Mouse (Mus musculus) erythroblast, embryonic 14.5 days (primary cell): ENCODE results near the gene Selenon. TPM values are rescaled to one million over a fixed set of nuclear protein-coding genes. Genes with fewer than 3 reads are reported as not detected.

Experiments used
- H3K27me3 ChIP-seq: 2 replicates; pipeline ENCODE4 v1.6.1; 2012; ENCODE audit warnings: inconsistent platforms; ENCODE audit not compliant: control insufficient read depth
- H3K36me3 ChIP-seq: 2 replicates; pipeline ENCODE4 v1.6.1; 2012; ENCODE audit warnings: mild to moderate bottlenecking, inconsistent platforms; ENCODE audit not compliant: control insufficient read depth
- H3K4me1 ChIP-seq: 2 replicates; pipeline ENCODE4 v1.6.1; 2012; ENCODE audit warnings: inconsistent platforms; ENCODE audit not compliant: control insufficient read depth
- H3K4me3 ChIP-seq: replicated peaks from 2 replicates; pipeline ENCODE3; 2012; ENCODE audit warnings: moderate library complexity, mild to moderate bottlenecking, inconsistent platforms
- H3K9me3 ChIP-seq: 2 replicates; pipeline ENCODE4 v1.6.1; 2012; ENCODE audit warnings: low read length, inconsistent platforms, mixed read lengths; ENCODE audit not compliant: control insufficient read depth
- GATA1 ChIP-seq: IDR thresholded peaks from 2 replicates; pipeline ENCODE4 v1.6.1; 2012; ENCODE audit warnings: low read length, inconsistent platforms, mixed read lengths
- TAL1 ChIP-seq: IDR thresholded peaks from 3 replicates; pipeline ENCODE4 v1.6.1; 2012; ENCODE audit warnings: low read length, inconsistent platforms, mixed read lengths
- polyA plus RNA-seq: library from polyadenylated mRNA; stranded (reverse); fragments of >175 nt; gene quantifications from 2 replicates; pipeline ENCODE4 v1.2.3, GENCODE M21; 2012

Selenon gene
- polyA plus RNA-seq, 1 experiment, result 0.08 TPM

DNA sequence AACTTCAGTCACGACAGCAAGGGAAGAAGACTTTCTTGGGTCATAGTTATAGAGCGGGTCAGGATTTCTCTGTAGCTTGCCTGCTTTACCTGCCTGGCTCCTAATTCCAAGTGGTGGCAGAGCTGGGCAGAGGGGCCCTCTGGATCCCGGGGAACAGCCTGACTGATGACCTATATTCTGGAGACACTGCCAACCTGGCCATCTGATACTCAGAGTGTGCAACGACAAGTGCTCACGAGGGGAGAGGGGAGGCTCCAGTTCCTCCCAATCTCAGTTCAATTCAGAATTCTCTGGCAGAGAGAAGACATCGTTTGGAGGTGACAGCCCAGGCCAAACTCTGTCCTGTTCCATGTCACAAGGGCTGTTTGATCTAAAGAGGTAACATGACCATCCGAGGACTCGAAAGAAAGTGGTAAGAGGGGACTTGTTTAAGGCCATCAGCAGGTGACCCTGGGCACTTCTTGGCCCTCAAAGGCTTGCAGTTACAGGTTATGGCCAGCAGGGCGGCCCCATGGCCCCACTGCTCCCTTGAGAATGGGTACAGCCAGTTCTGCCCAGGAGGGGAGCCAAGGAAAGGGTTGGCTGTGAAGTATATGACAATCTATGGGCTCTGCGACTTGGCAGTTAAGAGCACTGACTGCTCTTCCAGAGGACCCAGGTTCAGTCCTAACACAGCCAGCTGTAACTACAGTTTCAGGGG is 38.4 kb upstream of the Selenon start:
- no peaks in the 10 kb centered on the region for H3K27me3 ChIP-seq
- H3K4me3 ChIP-seq, result no peak overlapping the region
- no peak for TF ChIP-seq GATA1
- no peak for TF ChIP-seq TAL1
- H3K9me3 ChIP-seq, result no peaks in the 10 kb centered on the region
- no peaks in the 10 kb centered on the region for H3K4me1 ChIP-seq
- H3K36me3 ChIP-seq, result no peaks in the 10 kb centered on the region; the same call in 1 of the 2 replicates

- Histone ChIP-seq H3K36me3 (no peaks in the 10 kb centered on the region; the same call in 1 of the 2 replicates), H3K9me3 (no peaks in the 10 kb centered on the region), H3K27me3 (no peaks in the 10 kb centered on the region), H3K4me1 (no peaks in the 10 kb centered on the region), H3K4me3 (no peak overlapping the region)
- TF ChIP-seq TAL1, result no peak
- no peak for TF ChIP-seq GATA1
Measured at GRCm38 (mm10) chr4:134589786-134590185, 37.8 kb upstream of the Selenon start.

GRCm38 (mm10) chr4:134588951-134589350 is 37.0 kb upstream of the Selenon start:
- Histone ChIP-seq H3K4me3 (no peak overlapping the region), H3K27me3 (no peaks in the 10 kb centered on the region), H3K9me3 (no peaks in the 10 kb centered on the region), H3K4me1 (no peaks in the 10 kb centered on the region), H3K36me3 (no peaks in the 10 kb centered on the region; the same call in 1 of the 2 replicates)
- TF ChIP-seq GATA1, result no peak
- no peak for TF ChIP-seq TAL1

GRCm38 (mm10) chr4:134588287-134588686 is 36.3 kb upstream of the Selenon start:
- no peaks in the 10 kb centered on the region for H3K27me3 ChIP-seq
- no peak overlapping the region for H3K4me3 ChIP-seq
- no peaks in the 10 kb centered on the region for H3K9me3 ChIP-seq
- no peaks in the 10 kb centered on the region for H3K4me1 ChIP-seq
- no peaks in the 10 kb centered on the region; the same call in 1 of the 2 replicates for H3K36me3 ChIP-seq
- TF ChIP-seq TAL1 (no peak), GATA1 (no peak)

- no peaks in the 10 kb centered on the region; the same call in 1 of the 2 replicates for H3K36me3 ChIP-seq
- no peaks in the 10 kb centered on the region for H3K9me3 ChIP-seq
- TF ChIP-seq GATA1 (no peak), TAL1 (no peak)
- H3K27me3 ChIP-seq, result no peaks in the 10 kb centered on the region
- no peaks in the 10 kb centered on the region for H3K4me1 ChIP-seq
- H3K4me3 ChIP-seq, result no peak overlapping the region
Measured at GRCm38 (mm10) chr4:134587636-134588197, 35.8 kb upstream of the Selenon start.

- no peaks in the 10 kb centered on the region; the same call in 1 of the 2 replicates for H3K36me3 ChIP-seq
- H3K27me3 ChIP-seq, result no peaks in the 10 kb centered on the region
Measured at GRCm38 (mm10) chr4:134586631-134587030, 34.7 kb upstream of the Selenon start.

GRCm38 (mm10) chr4:134586126-134586525 is 34.2 kb upstream of the Selenon start:
- Histone ChIP-seq H3K9me3 (no peaks in the 10 kb centered on the region), H3K4me1 (no peaks in the 10 kb centered on the region), H3K36me3 (no peaks in the 10 kb centered on the region; the same call in 1 of the 2 replicates), H3K27me3 (no peaks in the 10 kb centered on the region), H3K4me3 (no peak overlapping the region)
- TF ChIP-seq GATA1 (no peak), TAL1 (no peak)

More at GRCm38 (mm10) chr4:134586631-134587030, 34.7 kb upstream of the Selenon start:
- H3K4me3 ChIP-seq, result no peak overlapping the region
- no peaks in the 10 kb centered on the region for H3K4me1 ChIP-seq
- H3K9me3 ChIP-seq, result no peaks in the 10 kb centered on the region
- TF ChIP-seq TAL1 (no peak), GATA1 (no peak)

- TF ChIP-seq TAL1, result no peak
- no peak for TF ChIP-seq GATA1
- no peaks in the 10 kb centered on the region for H3K36me3 ChIP-seq
- no peaks in the 10 kb centered on the region for H3K4me1 ChIP-seq
- H3K9me3 ChIP-seq, result no peaks in the 10 kb centered on the region
- H3K27me3 ChIP-seq, result no peaks in the 10 kb centered on the region
- H3K4me3 ChIP-seq, result no peak overlapping the region
Measured at GRCm38 (mm10) chr4:134583513-134583912, 31.5 kb upstream of the Selenon start.

- H3K4me1 ChIP-seq, result no peaks in the 10 kb centered on the region
- no peaks in the 10 kb centered on the region for H3K36me3 ChIP-seq
- H3K27me3 ChIP-seq, result no peaks in the 10 kb centered on the region
- H3K9me3 ChIP-seq, result no peaks in the 10 kb centered on the region
- no peak for TF ChIP-seq TAL1
- TF ChIP-seq GATA1, result no peak
- H3K4me3 ChIP-seq, result no peak overlapping the region
Measured at GRCm38 (mm10) chr4:134581365-134581764, 29.4 kb upstream of the Selenon start.
